Mouse (Mus musculus): ENCODE measurements around the gene Cnep1r1.
A peak's percentile ranks its signal among the peaks of the same experiment; 100 is the strongest.

The Cnep1r1 gene

GRCm38 (mm10) chr8:88118456-88119036 is at the start of gene Cnep1r1:
Gene Cnep1r1 (plus strand): TSS chr8:88118769.
- DNase-seq = peak; percentile 86

GRCm38 (mm10) chr8:88082183-88082582 is 36.4 kb upstream of the Cnep1r1 start:
- no peak for DNase-seq

GRCm38 (mm10) chr8:88088006-88088405 is 30.6 kb upstream of the Cnep1r1 start:
- no peak for DNase-seq

GRCm38 (mm10) chr8:88091661-88092060 is 26.9 kb upstream of the Cnep1r1 start:
- DNase-seq = no peak

GRCm38 (mm10) chr8:88093367-88093766 is 25.2 kb upstream of the Cnep1r1 start:
- DNase-seq = no peak

GRCm38 (mm10) chr8:88098856-88099255 is 19.7 kb upstream of the Cnep1r1 start:
- no peak for DNase-seq

- peak; percentile 53 for DNase-seq
These were observed 19.0 kb upstream of the Cnep1r1 start for GRCm38 (mm10) chr8:88099526-88099925.

GRCm38 (mm10) chr8:88109241-88109640 is 9.3 kb upstream of the Cnep1r1 start:
- DNase-seq = no peak

GRCm38 (mm10) chr8:88119076-88119475 is 507 bp downstream of the Cnep1r1 start:
- DNase-seq = no peak

- no peak for DNase-seq
These were observed 6.3 kb downstream of the Cnep1r1 start for GRCm38 (mm10) chr8:88124850-88125249.

GRCm38 (mm10) chr8:88129397-88129796 is 10.8 kb downstream of the Cnep1r1 start:
- no peak for DNase-seq

GRCm38 (mm10) chr8:88130754-88131317 is 12.3 kb downstream of the Cnep1r1 start:
- no peak for DNase-seq

GRCm38 (mm10) chr8:88137748-88138484 is 19.3 kb downstream of the Cnep1r1 start, which contains the start of gene Heatr3:
Gene Heatr3 (plus strand): TSS chr8:88137855.
- DNase-seq = peak; percentile 96

GRCm38 (mm10) chr8:88139256-88139655 is 20.7 kb downstream of the Cnep1r1 start:
- DNase-seq = no peak

GRCm38 (mm10) chr8:88141629-88142028 is 23.1 kb downstream of the Cnep1r1 start:
- DNase-seq = no peak

GRCm38 (mm10) chr8:88144041-88144440 is 25.5 kb downstream of the Cnep1r1 start:
- no peak for DNase-seq

GRCm38 (mm10) chr8:88150910-88151371 is 32.4 kb downstream of the Cnep1r1 start:
- DNase-seq = no peak

- DNase-seq = no peak
These were observed 41.8 kb downstream of the Cnep1r1 start for GRCm38 (mm10) chr8:88160237-88160995.

GRCm38 (mm10) chr8:88161439-88161838 is 42.9 kb downstream of the Cnep1r1 start:
- peak; percentile 70 for DNase-seq

GRCm38 (mm10) chr8:88175264-88175663 is 56.7 kb downstream of the Cnep1r1 start:
- no peak for DNase-seq

GRCm38 (mm10) chr8:88177291-88177690 is 58.7 kb downstream of the Cnep1r1 start:
- DNase-seq = no peak

- no peak for DNase-seq
These were observed 64.6 kb downstream of the Cnep1r1 start for GRCm38 (mm10) chr8:88183121-88183520.

All from right cerebral cortex, postnatal 14 days (tissue).